Mouse (Mus musculus) cerebellum, adult 8-10 months (tissue): ENCODE results near the gene Tmem98.

ENCODE experiments used
- DNase-seq: peaks from one replicate; pipeline ENCODE4 v3.0.0; 2022

Gene Tmem98

GRCm38 (mm10) chr11:80856827-80857226, 46.9 kb downstream of the Tmem98 start:
- no peak for DNase-seq

DNA sequence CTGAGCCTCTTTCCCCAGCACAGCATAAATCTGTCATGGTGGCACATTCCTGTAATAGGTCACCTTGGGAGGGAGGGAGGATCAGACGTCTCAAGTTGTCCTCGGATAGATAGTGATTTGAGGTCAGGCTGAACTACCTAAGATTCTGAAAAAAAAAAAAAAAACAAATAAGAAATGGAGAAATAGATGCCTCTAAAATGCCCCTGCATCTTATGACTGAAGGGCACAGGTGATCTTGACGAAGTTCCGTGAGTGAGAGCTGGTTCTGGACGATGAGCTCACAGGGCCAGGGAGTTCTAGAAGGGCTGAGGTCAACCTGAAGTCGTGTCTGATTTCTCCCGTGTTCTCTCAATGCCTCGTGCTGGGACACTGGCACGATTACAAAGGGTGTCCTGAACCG, 48.1 kb downstream of the Tmem98 start, which contains the start of gene Spaca3:
Spaca3 (plus strand) TSS at position 301 of the 400 bp plus-strand sequence.
- no peak for DNase-seq

DNA sequence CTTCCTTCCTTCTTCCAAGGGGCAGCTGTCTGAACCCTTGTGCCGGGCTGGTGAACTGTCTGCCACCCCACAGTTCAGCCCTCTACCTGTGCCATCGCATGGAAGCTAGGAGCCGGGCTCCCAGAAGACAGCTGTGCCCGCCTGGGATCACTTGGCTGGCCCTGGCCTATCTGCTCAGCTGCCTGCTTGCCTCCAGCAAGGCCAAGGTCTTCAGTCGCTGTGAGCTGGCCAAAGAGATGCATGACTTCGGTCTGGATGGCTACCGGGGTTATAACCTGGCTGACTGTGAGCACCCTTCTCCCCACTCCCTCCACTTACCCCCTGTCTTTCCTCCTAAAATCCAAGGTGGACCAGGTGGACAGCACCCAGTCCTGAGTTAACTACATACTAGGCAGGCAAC, 53.0 kb downstream of the Tmem98 start:
- DNase-seq: no peak

- DNase-seq: no peak
Observed at GRCm38 (mm10) chr11:80868039-80868438, 58.1 kb downstream of the Tmem98 start.
